Mouse (Mus musculus): ENCODE results near the gene Spen. TPM values are rescaled to one million over a fixed set of nuclear protein-coding genes. Genes with fewer than 3 reads are reported as not detected.
A peak's percentile ranks its signal among the peaks of the same experiment; 100 is the strongest.

Gene Spen
- polyA plus RNA-seq, 1 experiment from 2014 or later, result 9.1 TPM

DNA sequence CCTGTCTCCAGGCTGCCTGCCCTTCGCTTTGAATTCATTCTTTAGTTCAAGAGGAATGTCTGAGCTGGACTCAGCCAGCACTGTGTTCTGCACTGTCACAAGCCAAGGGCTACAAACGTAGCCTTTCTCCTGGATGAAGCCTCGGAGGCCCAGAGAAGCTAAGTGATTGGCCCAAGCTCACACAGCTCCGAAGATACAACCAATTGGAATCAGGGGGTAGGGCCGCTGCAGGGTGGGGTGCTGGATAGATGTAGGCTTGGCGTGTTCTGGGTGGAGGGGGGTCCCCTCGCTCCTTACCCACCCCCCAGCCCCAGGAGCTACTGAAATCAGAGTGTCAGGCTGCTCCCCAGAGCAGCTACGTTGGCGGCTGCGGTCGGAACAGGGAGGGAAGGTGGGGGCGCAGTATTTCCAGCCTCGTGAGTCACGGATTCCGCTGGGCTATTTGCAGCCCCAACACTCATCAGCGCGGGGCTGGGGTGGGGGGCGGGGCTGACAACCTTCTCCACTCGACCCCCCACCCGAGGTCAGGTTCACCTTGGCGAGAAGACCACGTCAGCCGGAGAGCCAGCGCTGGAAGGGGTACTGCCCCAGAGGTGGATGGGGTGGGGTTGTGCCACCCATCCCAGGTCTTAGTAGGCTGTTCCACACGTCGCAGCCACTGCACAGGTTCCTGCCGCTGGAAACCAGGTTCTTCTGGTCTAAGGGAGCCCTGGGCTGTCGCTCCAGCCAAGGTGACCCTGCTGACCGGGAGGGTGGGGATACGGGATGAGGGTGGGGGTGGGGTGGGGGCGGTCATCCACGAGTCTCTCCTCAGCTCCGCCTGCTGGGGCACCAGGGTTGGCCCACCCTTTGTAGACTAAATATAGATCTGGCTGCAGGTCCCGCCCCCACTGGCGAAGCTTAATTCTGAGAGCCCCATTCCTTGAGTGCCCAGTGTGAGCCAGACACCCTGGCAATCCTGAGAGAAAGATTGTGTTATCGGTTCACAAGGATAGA lies 112.6 kb downstream of the Spen start:
- Histone ChIP-seq H3K4me2 (peak overlapping the region; percentile 69), H3K4me3 (ENCODE audit: low read depth, low read length) (peak overlapping the region; percentile 37), H3K4me1 (replicated peaks; ENCODE audit: control insufficient read depth, insufficient read depth, low read length) (peaks cover 6% of the 10 kb centered on the region), H3K9me3 (ENCODE audit: control insufficient read depth, low read length) (no peaks in the 10 kb centered on the region), H3K9ac (ENCODE audit: low read depth, low read length) (no peak overlapping the region), H3K36me3 (ENCODE audit: control insufficient read depth, insufficient read depth, low read length) (no peaks in the 10 kb centered on the region), H3K27me3 (replicated peaks; ENCODE audit: control insufficient read depth, insufficient read depth, low read length) (peaks cover 21% of the 10 kb centered on the region), H3K27ac (ENCODE audit: low read depth, low read length) (no peak overlapping the region)
- WGBS, result 7% methylated on average over 36 of the region's 36 CpGs
- ATAC-seq (replicated peaks; ENCODE audit: low FRiP score), result peak; percentile 48; the same call in 1 of the 2 replicates
- no peak for DNase-seq (ENCODE audit: low spot score)

DNA sequence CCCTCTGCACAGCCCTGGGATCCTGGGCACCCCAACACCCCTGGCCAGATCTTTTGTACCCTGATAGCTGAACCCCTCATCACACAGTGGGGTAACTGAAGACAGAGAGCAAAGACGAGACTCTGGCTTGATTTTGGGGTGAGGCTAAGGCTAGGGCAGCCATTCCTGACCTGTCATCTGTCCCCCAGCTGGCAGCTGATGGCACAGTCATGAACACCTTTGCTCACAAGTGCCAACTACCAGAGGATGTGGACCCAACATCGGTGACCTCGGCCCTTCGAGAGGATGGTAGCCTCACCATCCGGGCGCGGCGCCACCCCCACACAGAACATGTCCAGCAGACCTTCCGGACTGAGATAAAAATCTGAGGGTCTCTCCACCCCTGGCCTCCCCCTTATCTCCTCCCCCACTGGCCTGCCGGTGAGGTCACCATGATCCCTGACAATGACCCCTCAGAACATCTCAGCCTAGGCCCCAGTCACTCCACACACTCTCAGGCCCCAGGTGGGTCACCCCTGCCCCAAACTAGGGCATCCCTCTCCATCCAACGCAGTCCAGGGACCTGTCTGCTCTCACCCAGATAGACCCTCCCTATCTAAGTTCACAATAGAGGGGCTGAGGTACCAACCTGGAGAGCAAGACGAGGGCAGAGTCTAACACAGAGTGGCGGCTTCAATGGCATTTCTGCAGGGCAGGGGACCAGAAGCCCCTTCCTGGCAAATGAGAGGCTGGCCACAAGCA lies 114.5 kb downstream of the Spen start:
- H3K4me3 ChIP-seq (ENCODE audit: low read depth, low read length), result no peak overlapping the region
- 78% methylated on average over 13 of the region's 13 CpGs for WGBS
- peaks cover 15% of the 10 kb centered on the region for H3K4me1 ChIP-seq (replicated peaks; ENCODE audit: control insufficient read depth, insufficient read depth, low read length)
- H3K9me3 ChIP-seq (ENCODE audit: control insufficient read depth, low read length), result no peaks in the 10 kb centered on the region
- no peak for DNase-seq (ENCODE audit: low spot score)
- no peaks in the 10 kb centered on the region for H3K36me3 ChIP-seq (ENCODE audit: control insufficient read depth, insufficient read depth, low read length)
- H3K27me3 ChIP-seq (replicated peaks; ENCODE audit: control insufficient read depth, insufficient read depth, low read length), result peaks cover 21% of the 10 kb centered on the region
- H3K9ac ChIP-seq (ENCODE audit: low read depth, low read length), result no peak overlapping the region
- no peak overlapping the region for H3K4me2 ChIP-seq
- no peak overlapping the region for H3K27ac ChIP-seq (ENCODE audit: low read depth, low read length)
- no peak for ATAC-seq (replicated peaks; ENCODE audit: low FRiP score)

DNA sequence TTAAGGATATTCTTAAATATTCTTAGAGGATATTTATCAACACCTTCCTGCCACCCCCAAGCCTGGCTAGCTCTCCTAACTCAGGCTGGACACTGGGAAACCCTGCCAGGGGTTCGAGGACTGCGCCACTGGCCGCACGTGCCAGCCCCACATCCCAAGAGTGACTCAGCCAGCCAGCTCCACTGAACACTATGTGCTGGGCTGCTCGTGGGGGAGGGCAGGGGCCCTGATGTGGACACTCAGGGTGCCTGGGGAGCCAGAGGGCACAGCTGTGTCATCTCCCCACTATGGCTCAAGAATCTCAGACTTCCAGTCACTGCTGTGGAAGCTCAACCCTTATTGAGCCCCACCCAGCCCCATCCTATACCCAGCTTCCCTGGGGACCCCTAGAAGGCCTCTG lies 115.1 kb downstream of the Spen start:
- DNase-seq (ENCODE audit: low spot score) (no peak), ATAC-seq (replicated peaks; ENCODE audit: low FRiP score) (no peak)
- Histone ChIP-seq H3K36me3 (ENCODE audit: control insufficient read depth, insufficient read depth, low read length) (no peaks in the 10 kb centered on the region), H3K4me2 (no peak overlapping the region), H3K4me3 (ENCODE audit: low read depth, low read length) (no peak overlapping the region), H3K4me1 (replicated peaks; ENCODE audit: control insufficient read depth, insufficient read depth, low read length) (peaks cover 15% of the 10 kb centered on the region), H3K27ac (ENCODE audit: low read depth, low read length) (no peak overlapping the region), H3K9me3 (ENCODE audit: control insufficient read depth, low read length) (no peaks in the 10 kb centered on the region), H3K27me3 (replicated peaks; ENCODE audit: control insufficient read depth, insufficient read depth, low read length) (peaks cover 21% of the 10 kb centered on the region), H3K9ac (ENCODE audit: low read depth, low read length) (no peak overlapping the region)
- WGBS, result 80% methylated on average over 5 of the region's 5 CpGs

DNA sequence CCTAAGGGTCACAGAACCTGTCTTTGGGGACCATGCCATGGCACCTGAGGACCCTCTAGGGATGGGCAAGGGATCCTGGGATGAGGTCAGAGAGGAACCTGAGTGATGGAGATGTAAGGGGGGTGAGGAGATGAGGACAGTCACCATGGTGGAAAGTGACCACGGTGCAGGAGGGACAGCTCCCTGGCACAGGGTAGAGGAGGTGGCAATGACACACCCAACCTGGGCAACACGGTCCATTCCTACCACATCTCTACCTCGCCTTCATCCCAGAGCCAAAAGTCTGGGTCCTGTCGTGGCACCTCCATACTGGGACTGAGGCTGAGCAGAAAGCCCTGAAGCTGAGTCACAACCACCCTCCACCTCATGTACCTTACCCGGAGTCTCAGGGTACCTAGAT lies 115.6 kb downstream of the Spen start:
- DNase-seq (ENCODE audit: low spot score) (no peak), ATAC-seq (replicated peaks; ENCODE audit: low FRiP score) (no peak)
- Histone ChIP-seq H3K9ac (ENCODE audit: low read depth, low read length) (no peak overlapping the region), H3K4me3 (ENCODE audit: low read depth, low read length) (no peak overlapping the region), H3K36me3 (ENCODE audit: control insufficient read depth, insufficient read depth, low read length) (no peaks in the 10 kb centered on the region), H3K4me1 (replicated peaks; ENCODE audit: control insufficient read depth, insufficient read depth, low read length) (peaks cover 15% of the 10 kb centered on the region), H3K4me2 (no peak overlapping the region), H3K9me3 (ENCODE audit: control insufficient read depth, low read length) (no peaks in the 10 kb centered on the region), H3K27ac (ENCODE audit: low read depth, low read length) (no peak overlapping the region), H3K27me3 (replicated peaks; ENCODE audit: control insufficient read depth, insufficient read depth, low read length) (peaks cover 21% of the 10 kb centered on the region)
- 75% methylated on average over 5 of the region's 5 CpGs for WGBS

DNA sequence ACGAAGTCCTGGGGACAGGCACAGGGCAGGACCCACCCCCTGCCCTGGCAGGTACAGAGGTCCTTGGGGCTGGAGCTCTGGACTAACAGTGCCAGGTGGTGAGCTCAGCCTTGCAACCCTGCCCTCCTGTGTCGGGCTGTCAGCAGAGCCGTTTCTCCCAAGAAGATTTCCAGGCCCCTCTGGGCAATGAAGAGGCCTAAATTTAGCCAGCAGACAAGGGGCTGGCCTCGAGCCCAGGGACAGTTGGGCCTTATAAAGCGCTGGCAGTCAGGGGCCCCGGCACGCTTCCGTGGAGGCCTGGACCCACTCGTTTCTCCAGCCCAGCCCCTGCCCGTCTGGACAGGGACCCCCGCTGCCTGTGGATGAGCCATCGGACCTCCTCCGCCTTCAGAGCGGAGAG lies 117.0 kb downstream of the Spen start:
- DNase-seq (ENCODE audit: low spot score), result no peak
- 64% methylated on average over 14 of the region's 14 CpGs for WGBS
- Histone ChIP-seq H3K9me3 (ENCODE audit: control insufficient read depth, low read length) (no peaks in the 10 kb centered on the region), H3K9ac (ENCODE audit: low read depth, low read length) (no peak overlapping the region), H3K27me3 (replicated peaks; ENCODE audit: control insufficient read depth, insufficient read depth, low read length) (peaks cover 22% of the 10 kb centered on the region), H3K27ac (ENCODE audit: low read depth, low read length) (no peak overlapping the region), H3K4me1 (replicated peaks; ENCODE audit: control insufficient read depth, insufficient read depth, low read length) (peaks cover 15% of the 10 kb centered on the region), H3K4me2 (no peak overlapping the region), H3K36me3 (ENCODE audit: control insufficient read depth, insufficient read depth, low read length) (no peaks in the 10 kb centered on the region), H3K4me3 (ENCODE audit: low read depth, low read length) (no peak overlapping the region)
- ATAC-seq (replicated peaks; ENCODE audit: low FRiP score), result no peak

DNA sequence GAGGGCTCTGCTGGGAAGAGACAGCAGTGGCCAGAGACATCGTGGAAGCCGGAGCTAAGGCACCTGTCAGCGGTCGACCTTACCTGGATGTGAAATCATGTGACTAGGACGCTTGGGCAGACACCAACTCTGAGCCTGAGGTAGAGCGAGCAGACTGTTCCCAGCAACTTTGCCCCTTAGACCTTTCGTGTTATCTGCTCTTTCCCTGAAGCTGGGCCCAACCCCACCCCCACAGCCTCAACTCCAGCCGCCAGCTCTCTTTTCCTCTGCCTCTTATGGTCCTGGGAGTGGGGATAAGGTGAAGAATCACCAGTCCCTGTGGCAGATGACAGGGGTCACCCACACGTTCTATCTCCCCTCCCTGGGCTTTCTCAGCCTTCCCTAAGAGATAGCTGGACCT lies 117.5 kb downstream of the Spen start:
- no peak for DNase-seq (ENCODE audit: low spot score)
- Histone ChIP-seq H3K4me2 (no peak overlapping the region), H3K27ac (ENCODE audit: low read depth, low read length) (no peak overlapping the region), H3K9ac (ENCODE audit: low read depth, low read length) (no peak overlapping the region), H3K27me3 (replicated peaks; ENCODE audit: control insufficient read depth, insufficient read depth, low read length) (peaks cover 19% of the 10 kb centered on the region), H3K9me3 (ENCODE audit: control insufficient read depth, low read length) (no peaks in the 10 kb centered on the region), H3K36me3 (ENCODE audit: control insufficient read depth, insufficient read depth, low read length) (no peaks in the 10 kb centered on the region), H3K4me1 (replicated peaks; ENCODE audit: control insufficient read depth, insufficient read depth, low read length) (peaks cover 15% of the 10 kb centered on the region), H3K4me3 (ENCODE audit: low read depth, low read length) (no peak overlapping the region)
- 41% methylated on average over 9 of the region's 9 CpGs for WGBS
- no peak for ATAC-seq (replicated peaks; ENCODE audit: low FRiP score)

DNA sequence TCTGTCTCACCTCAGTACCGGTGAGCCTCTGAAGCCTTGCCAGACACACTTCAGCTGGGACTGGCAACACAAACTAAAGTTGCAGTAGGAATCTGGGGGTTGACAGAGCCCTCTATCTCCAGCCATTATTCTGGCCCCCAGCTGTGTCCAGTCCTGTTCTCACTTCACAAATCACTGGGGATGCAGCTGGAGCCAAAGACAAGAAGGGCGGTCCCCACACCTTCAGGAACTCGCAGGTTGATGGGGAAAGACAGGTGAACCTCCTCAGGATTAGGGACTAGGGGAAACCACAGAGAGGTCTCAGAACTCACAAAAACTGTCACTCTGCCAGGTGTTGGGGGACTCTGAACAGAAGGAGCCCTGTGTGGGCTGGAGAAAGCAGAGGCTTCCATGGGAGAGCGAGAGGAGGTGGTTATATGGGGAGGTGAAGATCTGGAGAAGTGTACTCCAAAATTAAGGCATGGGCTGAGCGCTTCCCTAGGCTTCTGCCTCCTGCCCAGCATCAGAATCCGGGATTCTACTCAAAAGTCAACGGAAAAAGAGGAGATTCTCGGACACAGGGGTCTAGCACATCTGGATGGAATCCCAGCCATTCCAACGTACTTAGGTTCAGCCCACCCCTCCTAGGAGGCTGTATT lies 118.1 kb downstream of the Spen start, which contains the start of gene Hspb7:
Hspb7 (plus strand) TSS at position 588 of the 638 bp plus-strand sequence.
- Histone ChIP-seq H3K9me3 (ENCODE audit: control insufficient read depth, low read length) (no peaks in the 10 kb centered on the region), H3K4me1 (replicated peaks; ENCODE audit: control insufficient read depth, insufficient read depth, low read length) (peaks cover 15% of the 10 kb centered on the region), H3K36me3 (ENCODE audit: control insufficient read depth, insufficient read depth, low read length) (no peaks in the 10 kb centered on the region), H3K4me2 (no peak within 1 kb of the TSS), H3K4me3 (ENCODE audit: low read depth, low read length) (no peak within 1 kb of the TSS), H3K9ac (ENCODE audit: low read depth, low read length) (no peak within 1 kb of the TSS), H3K27ac (ENCODE audit: low read depth, low read length) (no peak within 1 kb of the TSS), H3K27me3 (replicated peaks; ENCODE audit: control insufficient read depth, insufficient read depth, low read length) (peaks cover 13% of the 10 kb centered on the region)
- WGBS, result 53% methylated on average over 9 of the region's 9 CpGs
- DNase-seq (ENCODE audit: low spot score) (no peak), ATAC-seq (replicated peaks; ENCODE audit: low FRiP score) (no peak)

DNA sequence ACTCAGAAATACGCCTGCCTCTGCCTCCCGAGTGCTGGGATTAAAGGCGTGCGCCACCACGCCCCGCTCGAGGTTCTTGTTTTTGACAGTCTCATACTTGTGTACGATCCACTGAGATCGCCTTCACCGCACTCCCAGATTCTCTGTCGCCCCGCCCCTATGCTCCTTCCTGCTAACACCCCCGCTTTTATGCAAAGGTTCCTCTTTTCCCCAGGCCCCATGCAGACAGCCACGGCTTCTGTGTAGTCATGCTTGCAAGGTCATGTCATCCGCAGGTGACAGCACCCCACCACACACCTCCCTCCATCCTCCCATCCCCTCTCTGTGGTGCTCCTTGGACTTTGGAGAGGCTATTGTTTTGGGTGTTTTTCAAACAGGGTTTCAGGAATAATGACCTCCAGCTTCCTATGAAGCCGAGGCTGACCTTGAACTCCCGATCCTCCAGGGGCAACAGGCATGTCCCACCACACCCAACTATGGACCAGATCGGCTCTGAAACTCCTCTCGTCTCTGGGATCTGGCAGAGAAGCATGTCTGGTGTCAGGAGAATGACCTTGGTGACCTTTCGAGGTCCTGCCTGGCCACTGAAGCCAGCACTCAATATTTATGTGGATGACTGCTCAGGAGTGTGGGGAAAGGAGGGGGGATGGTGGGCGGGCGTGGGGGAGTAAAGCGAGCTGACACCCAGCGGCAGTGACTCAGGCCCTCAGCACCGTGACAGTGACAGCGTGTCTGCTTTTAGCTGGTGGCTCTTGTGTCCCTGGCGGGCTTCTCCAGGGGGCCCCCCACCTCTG lies 118.8 kb downstream of the Spen start:
- 38% methylated on average over 27 of the region's 27 CpGs for WGBS
- H3K9me3 ChIP-seq (ENCODE audit: control insufficient read depth, low read length), result no peaks in the 10 kb centered on the region
- H3K27me3 ChIP-seq (replicated peaks; ENCODE audit: control insufficient read depth, insufficient read depth, low read length), result peaks cover 8% of the 10 kb centered on the region
- DNase-seq (ENCODE audit: low spot score) (no peak), ATAC-seq (replicated peaks; ENCODE audit: low FRiP score) (no peak)
- no peaks in the 10 kb centered on the region for H3K36me3 ChIP-seq (ENCODE audit: control insufficient read depth, insufficient read depth, low read length)
- no peak overlapping the region for H3K4me3 ChIP-seq (ENCODE audit: low read depth, low read length)
- no peak overlapping the region for H3K4me2 ChIP-seq
- no peak overlapping the region for H3K27ac ChIP-seq (ENCODE audit: low read depth, low read length)
- H3K9ac ChIP-seq (ENCODE audit: low read depth, low read length), result no peak overlapping the region
- peaks cover 15% of the 10 kb centered on the region for H3K4me1 ChIP-seq (replicated peaks; ENCODE audit: control insufficient read depth, insufficient read depth, low read length)
